Mouse (Mus musculus) brain, embryonic 14.5 days (tissue): ENCODE measurements around the gene Jhy.

Experiments
- CTCF ChIP-seq: fragments of 200-500 bp; IDR thresholded peaks from 2 replicates; pipeline ENCODE4 v1.5.1; 2012; ENCODE audit warnings: inconsistent platforms, mild to moderate bottlenecking, moderate library complexity, borderline replicate concordance; ENCODE audit not compliant: insufficient read depth, insufficient read length; ENCODE audit errors: extremely low read depth
- POLR2A ChIP-seq: fragments of 200-500 bp; IDR thresholded peaks from 2 replicates; pipeline ENCODE4 v1.6.1; 2012; ENCODE audit warnings: mild to moderate bottlenecking, inconsistent platforms, borderline replicate concordance; ENCODE audit not compliant: poor library complexity, insufficient read depth, insufficient read length, severe bottlenecking; ENCODE audit errors: extremely low read depth

- TF ChIP-seq POLR2A (no peak), CTCF (no peak)
These were observed 112.4 kb downstream of the Jhy start for GRCm38 (mm10) chr9:40851515-40851914.
